Mouse (Mus musculus) CH12.LX (cell line): ENCODE results near the gene Kcnn1.

ENCODE experiments used
- NELFE ChIP-seq: IDR thresholded peaks from 2 replicates; pipeline ENCODE4 v1.6.1; 2011; ENCODE audit warnings: low read depth, low read length, improper control_type of control experiment
- POLR2A ChIP-seq: IDR thresholded peaks from 2 replicates; pipeline ENCODE4 v1.6.1; 2011; ENCODE audit warnings: low read depth, mild to moderate bottlenecking, improper control_type of control experiment, low read length
- RCOR1 ChIP-seq: conservative IDR thresholded peaks from 2 replicates; pipeline ENCODE4 v1.6.1; 2012; ENCODE audit warnings: low read depth, mild to moderate bottlenecking, inconsistent platforms, low read length, improper control_type of control experiment

DNA sequence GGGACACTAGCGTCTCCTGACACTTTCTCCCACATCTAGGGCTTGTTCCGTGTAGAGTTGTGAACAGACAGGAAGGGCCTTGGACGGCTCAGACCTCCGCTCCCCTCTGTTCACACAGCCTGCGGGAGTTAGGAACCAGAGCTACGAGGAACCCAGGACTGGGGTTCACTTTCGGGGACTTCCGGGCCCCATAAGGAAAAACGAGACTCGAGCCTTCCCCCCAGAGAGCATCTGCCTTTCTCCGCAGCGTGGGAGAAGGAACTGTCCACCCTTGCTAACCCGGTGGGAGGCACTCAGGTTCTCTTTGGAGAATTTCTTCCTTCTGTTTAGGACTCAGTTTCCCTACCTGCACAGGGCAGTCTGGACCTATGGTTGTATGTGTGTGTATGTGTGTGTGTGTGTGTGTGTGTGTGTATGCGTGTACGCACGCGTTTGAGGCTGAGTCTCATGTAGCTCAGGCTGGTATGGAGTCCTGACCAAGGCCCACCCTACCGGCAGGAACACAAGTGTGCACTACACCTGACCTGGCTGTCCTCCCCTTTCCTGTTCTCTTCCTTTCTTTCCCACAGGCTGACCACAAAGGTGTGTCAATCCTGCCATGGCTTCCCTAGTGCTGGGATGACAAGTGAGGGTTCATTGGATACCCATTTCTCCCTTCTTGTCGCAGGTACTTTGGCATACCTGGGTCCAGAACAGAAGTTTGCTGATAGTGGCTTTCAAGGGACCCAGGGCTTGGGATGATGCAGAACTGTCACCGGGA is 30.0 kb upstream of the Kcnn1 start:
- TF ChIP-seq NELFE (no peak), RCOR1 (no peak), POLR2A (no peak)
